Mouse (Mus musculus) urinary bladder, postnatal 36 days (tissue): Measurements from ENCODE around the gene Ogdh.
"Not testable (repeated sequence)": the region's sequence is repeated elsewhere in the genome, so short reads cannot be mapped to it uniquely, and the experiment has no call there.

Source experiments
- DNase-seq, 2 experiments: peaks; one replicate each; pipeline ENCODE4 v3.0.0; 2022; ENCODE audit warnings: low spot score in 2 of 2, mixed read lengths in 1 of 2

The Ogdh gene

GRCm38 (mm10) chr11:6366434-6366833 lies 75.0 kb downstream of the Ogdh start:
- no peak for DNase-seq

GRCm38 (mm10) chr11:6367156-6367555 lies 75.7 kb downstream of the Ogdh start:
- DNase-seq, result no peak

DNA sequence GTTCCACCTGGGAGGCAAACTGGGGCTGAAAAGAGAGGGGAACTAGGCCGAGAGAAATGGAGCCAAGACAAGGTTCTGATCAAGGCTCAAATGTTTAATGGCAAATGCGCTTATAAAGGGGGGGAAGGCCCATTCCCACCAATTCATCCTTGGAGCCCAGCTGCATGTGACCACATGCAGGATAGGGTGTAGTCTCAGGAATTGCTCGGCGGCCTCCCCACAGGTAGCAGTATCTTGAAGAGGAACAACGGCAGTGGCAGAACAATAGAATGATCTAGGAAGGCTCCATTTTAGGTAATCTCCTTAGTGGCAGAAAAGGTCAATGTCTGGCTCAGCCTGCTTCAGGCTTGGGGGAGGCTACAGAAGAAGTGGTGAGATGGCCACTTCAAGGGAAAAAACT lies 76.6 kb downstream of the Ogdh start:
- DNase-seq, result not testable (repeated sequence)

- no peak for DNase-seq
Measured at GRCm38 (mm10) chr11:6371376-6372155, 80.1 kb downstream of the Ogdh start.

GRCm38 (mm10) chr11:6372784-6373183 lies 81.4 kb downstream of the Ogdh start:
- DNase-seq, result no peak

GRCm38 (mm10) chr11:6380916-6381315 lies 89.5 kb downstream of the Ogdh start:
- DNase-seq, result no peak

GRCm38 (mm10) chr11:6388126-6388725 lies 96.8 kb downstream of the Ogdh start:
- no peak for DNase-seq

DNA sequence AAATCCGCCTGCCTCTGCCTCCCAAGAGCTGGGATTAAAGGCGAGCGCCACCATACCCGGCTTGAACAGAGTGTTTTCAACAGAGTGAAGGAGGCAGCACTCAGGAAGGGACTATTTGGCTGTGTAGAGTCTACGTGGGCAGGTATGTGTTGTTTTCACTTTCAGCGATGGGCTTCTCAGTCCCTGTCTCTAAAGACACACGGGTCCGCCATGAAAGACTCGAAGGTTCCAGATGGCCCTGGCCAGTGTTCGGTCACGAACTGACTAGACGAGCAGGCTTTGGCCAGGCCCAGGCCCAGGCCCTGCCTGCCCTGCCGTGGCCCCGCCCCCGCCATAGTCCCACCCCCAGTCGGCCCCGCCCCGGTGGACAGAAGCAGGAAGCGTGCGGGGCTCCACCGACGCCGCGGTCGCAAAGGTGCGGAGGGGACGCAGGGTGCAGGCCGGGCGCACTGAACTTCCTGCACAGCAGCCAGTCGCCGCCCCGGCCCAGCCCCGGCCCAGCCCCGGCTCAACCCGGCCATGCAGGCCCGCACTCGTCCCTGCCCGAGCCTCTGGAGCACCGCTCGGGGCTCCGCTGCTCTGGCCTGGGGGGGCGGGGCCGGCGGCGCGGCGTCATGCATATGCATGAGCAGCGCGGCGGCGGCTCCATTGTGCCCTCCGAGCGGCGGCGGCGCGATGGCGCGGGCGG lies 97.4 kb downstream of the Ogdh start, which contains the start of gene Zmiz2:
Zmiz2 (plus strand) TSS at position 349 of the 688 bp plus-strand sequence.
- DNase-seq, result peak; percentile 95 to 97

DNA sequence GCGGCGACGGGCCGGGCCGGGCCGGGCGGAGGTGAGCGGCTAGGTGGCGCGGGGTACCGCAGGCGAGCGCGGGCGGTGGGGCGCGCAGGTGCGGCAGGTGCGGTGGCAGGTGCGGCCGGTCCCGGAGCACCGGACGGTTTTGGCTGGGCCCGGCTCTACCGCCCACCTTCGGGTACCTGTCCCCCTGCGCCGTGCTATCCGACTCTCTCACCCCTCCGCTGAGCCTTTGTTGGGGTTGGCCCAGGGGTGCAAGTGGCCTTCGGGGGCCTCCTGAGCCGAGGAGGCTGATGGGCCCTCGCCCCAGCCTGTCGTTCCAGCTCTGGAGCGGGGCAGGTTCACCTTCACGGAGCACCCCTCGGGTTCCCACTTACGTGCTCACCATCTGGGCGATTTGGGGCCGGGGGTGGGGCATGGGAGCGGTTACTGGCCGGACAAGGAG lies 98.1 kb downstream of the Ogdh start:
- no peak for DNase-seq

GRCm38 (mm10) chr11:6390376-6391053 lies 99.1 kb downstream of the Ogdh start:
- DNase-seq, result no peak

GRCm38 (mm10) chr11:6391516-6392276 lies 100.3 kb downstream of the Ogdh start:
- DNase-seq, result no peak

GRCm38 (mm10) chr11:6392857-6393256 lies 101.4 kb downstream of the Ogdh start:
- DNase-seq, result no peak

- no peak for DNase-seq
Measured at GRCm38 (mm10) chr11:6393866-6394265, 102.4 kb downstream of the Ogdh start.

DNA sequence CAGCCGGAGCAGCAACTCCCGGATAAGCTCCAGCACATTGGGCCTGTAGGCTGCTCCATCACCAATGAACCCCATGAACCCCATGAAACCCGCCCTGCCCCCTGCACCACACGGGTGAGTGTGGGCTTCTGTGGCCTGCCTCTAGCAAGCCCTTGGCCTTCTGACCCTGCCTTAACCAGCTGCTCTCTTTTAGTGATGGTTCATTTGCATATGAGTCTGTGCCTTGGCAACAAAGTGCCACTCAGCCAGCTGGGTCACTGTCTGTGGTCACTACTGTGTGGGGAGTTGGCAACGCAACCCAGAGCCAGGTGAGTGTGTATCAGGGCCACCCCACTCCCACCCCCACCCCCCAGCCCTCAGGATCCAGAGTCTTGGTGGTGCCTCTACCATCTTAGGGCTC lies 104.1 kb downstream of the Ogdh start:
- DNase-seq, result no peak

DNA sequence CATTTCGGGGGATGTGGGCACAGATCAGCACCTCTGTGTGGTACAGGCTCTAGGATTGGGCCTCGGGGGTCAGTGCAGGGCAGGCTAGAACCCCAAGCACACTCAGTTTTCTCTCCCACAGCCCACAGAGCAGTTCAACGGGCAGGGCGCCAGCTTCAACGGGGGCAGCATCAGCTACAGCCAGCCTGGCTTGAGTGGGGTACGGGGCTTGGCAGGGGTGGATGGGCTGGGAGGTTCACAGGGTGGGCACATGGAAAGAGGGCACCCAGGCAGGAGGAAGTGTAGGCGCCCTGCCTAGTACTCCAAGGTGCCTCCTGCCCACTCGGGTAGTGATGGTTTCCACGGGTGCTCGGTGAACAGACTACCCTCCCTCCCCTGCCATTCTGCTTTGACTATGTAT lies 106.7 kb downstream of the Ogdh start:
- DNase-seq, result no peak

GRCm38 (mm10) chr11:6402515-6403510 lies 111.4 kb downstream of the Ogdh start:
- peak; percentile 55 to 69 for DNase-seq

DNA sequence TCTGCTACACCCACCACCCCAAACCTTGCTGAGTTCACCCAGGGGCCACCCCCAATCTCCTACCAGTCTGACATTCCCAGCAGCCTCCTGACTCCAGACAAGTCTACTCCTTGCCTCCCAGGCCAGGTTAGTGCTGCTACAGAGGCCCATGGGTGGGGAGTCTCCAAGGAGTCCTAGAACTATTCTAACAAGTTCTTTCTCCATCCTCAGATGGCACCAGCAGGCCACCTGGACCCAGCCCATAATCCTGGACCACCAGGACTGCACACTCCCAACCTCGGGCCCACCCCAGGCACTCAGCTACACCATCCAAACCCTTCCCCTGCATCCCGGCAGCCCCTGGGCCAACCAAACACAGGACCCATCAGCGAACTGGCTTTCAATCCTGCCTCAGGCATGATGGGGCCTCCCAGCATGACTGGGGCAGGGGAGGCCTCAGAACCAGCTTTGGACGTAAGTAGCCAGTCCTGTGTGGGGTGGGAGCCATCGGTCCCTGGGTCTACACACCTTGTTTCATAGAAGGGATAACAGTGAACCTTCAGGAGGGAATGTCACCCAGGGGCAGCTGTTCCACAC lies 112.5 kb downstream of the Ogdh start:
- DNase-seq, result no peak

DNA sequence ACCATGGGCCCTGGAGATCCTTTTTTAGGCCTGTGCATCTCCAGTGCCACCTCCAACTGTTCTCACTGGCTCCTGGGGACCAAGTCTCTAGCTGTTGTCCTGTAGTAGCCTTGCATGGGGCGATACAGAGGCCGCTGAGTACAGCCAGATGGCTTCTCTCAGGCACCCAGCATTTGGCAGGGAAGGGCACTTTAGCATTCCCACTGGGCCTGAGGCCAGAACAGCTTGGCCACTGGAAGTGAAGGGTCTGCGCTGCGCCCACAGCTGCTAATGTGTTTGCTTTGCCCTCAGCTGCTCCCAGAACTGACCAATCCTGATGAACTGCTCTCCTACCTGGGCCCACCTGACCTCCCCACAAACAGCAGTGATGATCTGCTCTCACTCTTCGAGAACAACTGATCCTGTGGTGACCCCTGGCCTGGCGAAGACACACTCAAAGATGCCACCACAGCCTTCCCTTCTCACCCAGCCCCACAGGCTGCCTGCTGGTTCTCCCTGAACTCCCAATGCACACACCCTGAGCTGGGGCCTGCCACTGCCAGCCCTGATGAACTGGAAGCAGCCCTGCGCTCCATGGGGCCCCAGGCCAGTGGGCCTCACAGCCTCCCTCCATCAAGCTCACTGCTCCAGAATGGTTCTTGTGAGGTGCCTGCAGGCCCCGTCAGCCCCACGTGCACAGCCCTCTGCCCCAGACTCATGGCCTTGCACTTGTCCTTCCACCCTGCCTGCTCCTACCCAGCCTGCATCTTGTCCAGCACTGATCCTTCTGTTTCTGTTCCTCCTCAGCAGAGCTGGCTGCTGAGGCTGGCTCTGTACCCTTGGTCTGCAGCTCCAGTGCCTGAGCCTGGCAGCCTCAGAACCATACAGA lies 113.5 kb downstream of the Ogdh start:
- no peak for DNase-seq

GRCm38 (mm10) chr11:6405591-6406081 lies 114.2 kb downstream of the Ogdh start:
- peak in 1 of 2 experiments; percentile 38 for DNase-seq
